Comparison of ENCODE assay signal across 8 mouse cellular contexts in the genomic region with DNA sequence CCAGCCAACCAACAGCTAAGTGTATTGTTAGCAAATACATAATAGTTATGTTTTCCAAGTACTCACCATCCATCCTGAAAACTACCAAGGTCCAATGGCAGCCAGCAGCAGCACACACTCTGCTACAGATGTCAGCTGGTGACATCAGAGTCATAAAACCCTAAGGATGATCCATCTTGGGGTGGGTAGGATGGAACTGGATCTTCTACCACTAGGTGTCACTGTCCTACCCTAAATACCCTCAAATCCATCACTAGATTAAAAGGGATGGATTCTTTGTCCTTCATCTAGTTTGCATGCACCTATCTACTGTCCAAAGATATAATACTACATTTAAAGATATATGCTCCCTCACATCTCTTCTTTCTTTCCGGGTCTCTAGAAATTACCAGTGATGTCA.
DNase-seq lines count a peak whose midpoint lies in the region; ATAC-seq and TF ChIP-seq lines count a peak whose summit lies in the region.
"Had no signal": no experiment of that assay in that cellular context is flagged by ENCODE, and none has a peak within 500 bp of the region (broad histone marks: within the 10 kb centered on the region; RNA-seq: fewer than 3 reads in every experiment).

No protein-coding gene starts in this region.

- no peak overlapping the region for H3K4me3 ChIP-seq in ES-E14 (ENCODE audit: insufficient read depth in 1 of 2, low read depth in 1 of 2, low read length in 2 of 2, poor library complexity in 1 of 2, severe bottlenecking in 1 of 2)
- no peak overlapping the region for H3K4me3 ChIP-seq in heart, postnatal 0 days (ENCODE audit: low read depth, low read length)
- no peak overlapping the region for H3K4me3 ChIP-seq in lung, postnatal 0 days (ENCODE audit: low read depth, low read length)
- H3K4me3 ChIP-seq: megakaryocyte, embryonic 14.5 days had no signal

- H3K9me3 ChIP-seq in ES-E14 (ENCODE audit: control insufficient read depth, insufficient read depth, low read depth, low read length): no peaks in the 10 kb centered on the region
- H3K9me3 ChIP-seq in heart, postnatal 0 days (replicated peaks; ENCODE audit: control insufficient read depth, low read length): no peaks in the 10 kb centered on the region
- no peaks in the 10 kb centered on the region for H3K9me3 ChIP-seq in lung, postnatal 0 days (ENCODE audit: low read length)
- H3K9me3 ChIP-seq: megakaryocyte, embryonic 14.5 days had no signal

- WGBS in heart, postnatal 0 days: 56% methylated on average over 1 of the region's 1 CpGs
- 55% methylated on average over 1 of the region's 1 CpGs for WGBS in lung, postnatal 0 days

- no peak for TF ChIP-seq EP300 in heart, postnatal 0 days (IDR thresholded peaks at IDR 0.05; ENCODE audit: low read depth)
- no peak for TF ChIP-seq EP300 in lung, postnatal 0 days (IDR thresholded peaks at IDR 0.05)

- TF ChIP-seq CTCF in heart, postnatal 0 days (IDR thresholded peaks at IDR 0.05; ENCODE audit: low read depth): peak; percentile 77
- peak; percentile 81 for TF ChIP-seq CTCF in lung, postnatal 0 days (IDR thresholded peaks at IDR 0.05)

- no peaks in the 10 kb centered on the region for H3K36me3 ChIP-seq in ES-E14 (ENCODE audit: control insufficient read depth, insufficient read depth, low read length, poor library complexity, severe bottlenecking)
- no peaks in the 10 kb centered on the region for H3K36me3 ChIP-seq in heart, postnatal 0 days (replicated peaks; ENCODE audit: control insufficient read depth, insufficient read depth, low read length)
- no peaks in the 10 kb centered on the region for H3K36me3 ChIP-seq in lung, postnatal 0 days (ENCODE audit: insufficient read depth, low read length)

- in situ Hi-C loops in ES-E14 (cut with MboI; ENCODE audit: low sequenced_read_pairs in 2 of 2, unreplicated experiment in 2 of 2): no loop called here

- peak; percentile 34 for DNase-seq in left cerebral cortex, adult 11 months (ENCODE audit: low spot score)
- no peak for DNase-seq in left cerebral cortex, adult 8-10 months (ENCODE audit: low spot score in 2 of 2)
- DNase-seq in ES-E14 (ENCODE audit: low read depth, low spot score): peak; percentile 25
- DNase-seq in c-Kit-positive CD71-negative TER-119-negative erythroid progenitor cells, embryonic 14.5 days (ENCODE audit: low read depth): peak; percentile 17
- peak; percentile 39 for DNase-seq in heart, postnatal 0 days (ENCODE audit: low spot score)
- DNase-seq in lung, postnatal 0 days (ENCODE audit: low spot score): peak; percentile 71
- no peak for DNase-seq in urinary bladder, postnatal 25 days (ENCODE audit: low spot score)

- no peak overlapping the region for H3K4me2 ChIP-seq in heart, postnatal 0 days (ENCODE audit: low read depth, low read length)
- H3K4me2 ChIP-seq in lung, postnatal 0 days (replicated peaks; ENCODE audit: low read depth, low read length): no peak overlapping the region

- H3K4me1 ChIP-seq in ES-E14 (ENCODE audit: control insufficient read depth in 2 of 2, insufficient read depth in 2 of 2, low read length in 2 of 2, poor library complexity in 1 of 2): no peaks in the 10 kb centered on the region
- H3K4me1 ChIP-seq in heart, postnatal 0 days (ENCODE audit: control insufficient read depth, insufficient read depth): no peaks in the 10 kb centered on the region
- H3K4me1 ChIP-seq in lung, postnatal 0 days (ENCODE audit: insufficient read depth, low read depth, low read length): no peaks in the 10 kb centered on the region
- H3K4me1 ChIP-seq: megakaryocyte, embryonic 14.5 days had no signal

- ATAC-seq in heart, postnatal 0 days (ENCODE audit: insufficient read depth, low read depth): no peak
- peak; percentile 53; the same call in 1 of the 2 replicates for ATAC-seq in lung, postnatal 0 days

- no peaks in the 10 kb centered on the region for H3K27me3 ChIP-seq in heart, postnatal 0 days (ENCODE audit: control insufficient read depth, insufficient read depth, low read length)
- H3K27me3 ChIP-seq in lung, postnatal 0 days (replicated peaks; ENCODE audit: insufficient read depth, low read length): no peaks in the 10 kb centered on the region
- H3K27me3 ChIP-seq: megakaryocyte, embryonic 14.5 days had no signal

- no peak overlapping the region for H3K9ac ChIP-seq in ES-E14 (ENCODE audit: insufficient read depth, low read depth, low read length, poor library complexity, severe bottlenecking)
- H3K9ac ChIP-seq in heart, postnatal 0 days (replicated peaks; ENCODE audit: low read depth, low read length): no peak overlapping the region
- H3K9ac ChIP-seq in lung, postnatal 0 days (replicated peaks; ENCODE audit: low read depth): no peak overlapping the region

- H3K27ac ChIP-seq in ES-E14 (ENCODE audit: insufficient read depth, low read depth, low read length, poor library complexity, severe bottlenecking): no peak overlapping the region
- H3K27ac ChIP-seq in heart, postnatal 0 days (ENCODE audit: low read depth): no peak overlapping the region
- no peak overlapping the region for H3K27ac ChIP-seq in lung, postnatal 0 days (ENCODE audit: low read length)

TF ChIP-seq in ES-E14, 5 proteins besides CTCF, POLR2A, EP300 and RAD21:
- TF ChIP-seq ZC3H11A (IDR thresholded peaks at IDR 0.05; ENCODE audit: borderline replicate concordance, low read depth, low read length): peak; percentile 59; the same call in 1 of the 2 replicates
- TF ChIP-seq HCFC1 (IDR thresholded peaks at IDR 0.05; ENCODE audit: borderline replicate concordance, insufficient read depth, low read length): no peak
TF ChIP-seq in ES-E14: peak in this region for 1.

Comparison
In these comparisons a context has a peak if more than half of its experiments do, and no peak if none do; other contexts are left out.
1. DNase-seq: peak in left cerebral cortex, adult 11 months (single experiment), ES-E14 (single experiment), c-Kit-positive CD71-negative TER-119-negative erythroid progenitor cells, embryonic 14.5 days (single experiment), heart, postnatal 0 days (single experiment) and lung, postnatal 0 days (single experiment); none in left cerebral cortex, adult 8-10 months (0 of 2) and urinary bladder, postnatal 25 days (single experiment).